Mouse (Mus musculus) adrenal gland, postnatal 14 days (tissue): ENCODE data around the gene Grik2. TPM values are rescaled to one million over a fixed set of nuclear protein-coding genes. Genes with fewer than 3 reads are reported as not detected.

Experiments used
- DNase-seq: peaks from one replicate; pipeline ENCODE4 v3.0.0; 2021; ENCODE audit warnings: mixed read lengths
- long read RNA-seq, 2 experiments: library from polyadenylated mRNA; stranded (forward); transcript quantifications; one replicate each; pipeline ENCODE4 v2.0.0; 2021
- total RNA-seq: library from RNA; stranded (reverse); gene quantifications from 2 replicates; pipeline ENCODE4 v1.2.3, GENCODE M21; 2021

Gene Grik2
- 3.1 and 3.5 TPM in 2 replicates for total RNA-seq
- long read RNA-seq, experiment 1 = 0 reads
- long read RNA-seq, experiment 2 = 0 reads

DNA sequence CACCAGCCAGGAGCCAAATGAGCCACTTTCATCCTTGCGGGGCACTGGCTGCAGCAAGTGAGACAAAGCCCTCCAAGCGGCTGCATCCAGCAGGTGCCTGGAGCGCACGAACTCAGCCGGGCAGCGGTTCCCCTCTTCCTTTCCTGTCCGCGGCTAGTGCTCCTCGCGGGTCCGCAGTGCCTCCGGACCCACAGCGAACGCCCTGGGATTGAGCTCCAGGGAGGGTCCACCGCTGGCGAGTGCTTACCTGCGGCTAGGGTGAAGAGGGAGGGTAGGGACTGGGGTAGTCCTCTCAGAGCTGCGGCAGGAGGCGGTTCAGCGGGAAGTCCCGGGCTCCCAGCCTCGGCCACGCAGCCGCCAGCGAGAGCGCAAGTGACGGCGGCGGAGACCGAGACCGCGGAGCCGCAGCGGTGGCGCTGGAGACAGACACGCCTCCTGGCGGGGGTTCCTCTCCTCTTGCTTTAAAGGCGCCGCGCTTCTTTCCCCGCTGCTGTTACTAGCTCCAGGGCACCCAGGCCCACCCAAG lies at the start of gene Grik2:
Grik2 (minus strand) TSS at position 386 of the 526 bp plus-strand sequence.
- DNase-seq = peak; percentile 58

GRCm38 (mm10) chr10:49834392-49834791 lies 45.8 kb upstream of the Grik2 start:
- no peak for DNase-seq

GRCm38 (mm10) chr10:49807276-49807675 lies 18.7 kb upstream of the Grik2 start:
- no peak for DNase-seq

DNA sequence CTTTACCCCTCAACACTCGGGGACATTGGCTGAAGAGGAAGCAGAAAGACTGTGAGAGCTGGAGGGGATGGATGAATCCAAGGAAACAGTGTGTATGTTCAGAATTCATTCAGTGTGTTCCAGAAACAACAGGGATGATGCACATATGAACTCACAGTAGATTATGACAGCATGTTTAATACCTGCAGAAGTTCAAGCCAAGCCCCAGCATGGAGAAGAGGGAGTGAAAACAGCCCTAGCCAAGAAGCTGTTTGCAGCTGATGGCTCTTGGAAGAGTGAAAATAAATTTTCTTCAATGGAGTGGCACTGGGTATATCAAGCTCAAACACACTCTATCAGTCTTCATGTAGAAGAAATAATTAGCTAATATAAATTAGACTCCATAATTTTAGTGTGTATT lies 12.4 kb upstream of the Grik2 start:
- DNase-seq = no peak

GRCm38 (mm10) chr10:49794129-49794528 lies 5.6 kb upstream of the Grik2 start:
- DNase-seq = no peak

DNA sequence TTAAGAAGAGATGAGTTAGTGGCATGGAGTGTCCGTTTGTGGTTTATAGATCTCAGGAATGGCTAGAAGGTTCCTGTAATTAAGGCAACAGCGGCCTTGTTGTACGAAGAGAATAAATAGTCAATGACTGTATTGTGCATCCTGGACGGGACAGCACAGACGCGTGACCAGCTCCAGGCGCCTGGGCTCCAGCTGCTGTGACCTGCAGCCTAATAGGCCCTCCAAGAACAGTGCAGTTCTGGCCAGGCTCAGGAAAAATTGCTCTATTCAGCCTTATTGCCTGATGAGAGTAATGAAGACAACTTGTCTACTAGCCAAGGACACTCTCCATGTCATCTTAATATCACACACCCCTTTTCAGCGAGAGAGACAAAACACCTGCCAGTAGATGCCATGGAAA lies 1.8 kb upstream of the Grik2 start:
- no peak for DNase-seq

GRCm38 (mm10) chr10:49789711-49790110 lies 1.1 kb upstream of the Grik2 start:
- DNase-seq = no peak

DNA sequence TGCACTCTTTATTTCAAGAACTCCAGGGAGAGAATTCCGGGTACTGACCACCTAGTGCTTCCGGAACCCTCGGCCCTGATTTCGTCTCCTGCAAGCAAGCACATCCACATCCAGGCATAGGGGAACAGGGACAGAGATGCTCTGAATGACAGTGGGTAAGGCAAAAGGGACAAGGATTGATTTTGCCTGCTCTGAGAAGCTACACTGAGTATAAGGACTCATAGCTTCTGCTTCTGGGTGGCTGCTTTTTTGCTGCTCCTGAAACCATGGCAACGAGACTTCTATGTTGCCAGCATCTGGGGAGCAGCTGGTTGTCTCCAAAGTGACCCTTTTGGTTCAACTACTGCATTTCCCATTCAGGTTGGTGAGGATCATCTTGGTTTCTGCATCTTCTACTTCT lies 348 bp upstream of the Grik2 start:
- no peak for DNase-seq

DNA sequence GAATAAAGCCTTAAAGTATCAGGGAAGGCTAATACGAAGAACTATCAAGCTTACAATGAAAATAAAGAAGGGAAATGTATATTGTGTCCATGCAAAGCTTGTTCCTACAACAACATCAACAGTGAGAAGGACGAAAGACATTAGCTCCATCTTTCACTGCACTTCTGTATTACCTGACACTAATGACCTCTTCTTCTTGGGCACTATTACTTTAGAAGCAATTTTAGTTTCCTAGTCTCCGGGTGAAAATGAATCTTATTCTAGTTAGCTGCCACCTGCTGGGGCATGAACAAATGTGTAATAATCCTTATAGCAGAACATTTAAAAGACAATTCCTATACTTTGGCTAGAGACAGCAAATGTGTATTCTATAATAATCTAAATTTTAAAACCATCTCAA lies 1.9 kb downstream of the Grik2 start:
- no peak for DNase-seq

- DNase-seq = no peak
Measured at GRCm38 (mm10) chr10:49785477-49785876, 3.1 kb downstream of the Grik2 start.

GRCm38 (mm10) chr10:49784831-49785230 lies 3.7 kb downstream of the Grik2 start:
- no peak for DNase-seq

DNA sequence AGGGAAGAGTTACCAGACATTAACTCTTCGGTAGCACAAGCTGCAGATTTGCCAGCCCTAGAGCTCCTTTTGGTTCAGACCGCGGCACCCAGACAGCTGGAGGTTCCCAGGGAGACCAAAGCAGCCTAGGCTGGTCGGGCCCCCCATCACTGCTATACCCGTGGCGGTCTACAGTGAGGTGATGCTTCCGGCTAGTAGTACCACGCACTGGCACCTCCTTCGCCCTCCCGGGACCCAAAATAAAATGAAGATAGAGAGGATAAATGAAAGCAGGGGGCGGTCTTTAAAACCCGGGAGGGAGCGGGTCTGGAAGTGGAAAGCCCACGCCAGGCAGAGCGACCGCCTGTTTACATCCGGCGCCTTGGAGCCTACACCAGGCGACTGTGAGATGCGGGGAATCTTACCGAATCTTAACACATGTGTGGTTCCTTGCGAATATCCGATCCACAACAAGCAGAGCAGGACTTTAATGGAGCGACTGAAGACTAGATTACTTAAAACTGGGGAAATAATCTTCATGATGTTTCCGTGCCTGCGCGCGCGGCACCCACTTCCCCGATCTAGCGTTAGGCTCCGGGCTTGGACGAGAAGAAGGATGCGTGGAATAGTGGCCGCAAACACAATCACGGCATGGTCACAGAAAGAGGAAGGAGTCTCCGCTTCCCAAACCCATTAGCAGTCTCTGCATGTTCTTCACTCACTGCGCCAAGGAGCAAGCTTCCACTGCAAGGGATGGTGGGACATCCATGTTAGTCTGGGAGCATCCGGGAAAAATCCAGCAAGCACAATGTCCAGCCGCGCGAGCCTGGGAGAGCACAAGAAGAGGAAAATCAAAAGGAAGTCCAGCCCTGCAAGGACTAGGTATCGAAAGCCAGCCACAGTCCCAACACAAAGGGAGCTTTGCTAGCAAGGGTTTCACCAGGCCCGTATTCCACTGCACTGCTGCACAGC lies 5.5 kb downstream of the Grik2 start:
- peak; percentile 12 for DNase-seq

DNA sequence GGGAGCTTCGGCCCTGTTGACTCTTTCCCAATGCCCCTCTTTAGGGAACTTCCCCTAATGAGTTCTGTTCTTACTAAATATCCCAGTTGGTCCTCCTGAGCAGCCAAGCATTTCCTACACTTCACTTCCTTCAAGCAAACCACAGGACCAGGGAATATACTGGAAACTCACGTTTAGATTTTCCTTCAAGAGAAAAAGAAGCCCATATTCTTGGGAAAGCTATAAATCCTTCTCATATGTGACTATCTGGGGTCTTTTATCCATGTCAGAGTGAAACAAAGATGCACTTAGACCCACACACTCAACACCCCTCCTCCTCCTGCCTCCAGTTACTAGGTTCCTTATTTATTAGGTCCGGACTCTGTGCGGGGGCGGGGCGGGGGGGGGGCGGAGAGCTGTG lies 6.5 kb downstream of the Grik2 start:
- DNase-seq = no peak

GRCm38 (mm10) chr10:49780430-49780829 lies 8.1 kb downstream of the Grik2 start:
- DNase-seq = no peak

GRCm38 (mm10) chr10:49768897-49769296 lies 19.7 kb downstream of the Grik2 start:
- no peak for DNase-seq

DNA sequence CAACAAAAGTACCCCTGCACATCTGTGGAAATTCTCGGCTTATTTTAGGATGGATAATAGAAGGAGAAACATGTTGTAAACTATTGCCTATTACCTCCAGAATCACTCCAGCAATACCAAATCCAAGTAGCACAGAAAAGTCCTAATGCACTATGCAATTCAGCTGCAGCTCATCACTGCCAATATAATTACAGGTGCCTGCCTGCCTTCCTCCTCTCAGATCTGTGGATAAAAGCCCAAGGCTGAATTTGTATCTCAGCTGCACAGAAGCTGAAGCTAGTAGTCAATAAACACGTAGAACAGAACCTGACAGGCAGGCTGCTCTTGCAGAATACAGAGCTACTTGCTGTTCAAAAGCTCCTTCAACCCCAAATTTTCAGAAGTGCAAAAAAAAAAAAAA lies 21.0 kb downstream of the Grik2 start:
- DNase-seq = no peak

- DNase-seq = no peak
Measured at GRCm38 (mm10) chr10:49762607-49763006, 26.0 kb downstream of the Grik2 start.

DNA sequence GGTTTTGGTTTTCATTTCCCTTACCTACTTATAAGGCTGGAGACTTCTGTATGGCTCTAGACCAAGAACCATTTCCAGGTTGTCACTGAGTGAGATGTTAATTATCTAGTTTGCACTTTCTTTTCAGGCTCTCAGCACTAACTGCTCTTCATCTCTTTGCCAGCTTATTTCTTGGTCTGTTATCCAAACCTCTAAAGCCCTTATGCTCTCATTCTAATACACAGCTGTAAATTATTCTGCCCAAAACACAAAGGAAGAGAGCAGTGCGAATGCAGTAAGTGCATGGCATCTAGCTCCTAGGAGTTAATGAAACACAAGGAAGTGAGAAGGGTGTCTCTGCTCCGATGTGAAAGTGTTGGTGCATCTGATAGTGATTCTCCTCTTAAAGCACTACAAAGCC lies 36.8 kb downstream of the Grik2 start:
- DNase-seq = no peak

DNA sequence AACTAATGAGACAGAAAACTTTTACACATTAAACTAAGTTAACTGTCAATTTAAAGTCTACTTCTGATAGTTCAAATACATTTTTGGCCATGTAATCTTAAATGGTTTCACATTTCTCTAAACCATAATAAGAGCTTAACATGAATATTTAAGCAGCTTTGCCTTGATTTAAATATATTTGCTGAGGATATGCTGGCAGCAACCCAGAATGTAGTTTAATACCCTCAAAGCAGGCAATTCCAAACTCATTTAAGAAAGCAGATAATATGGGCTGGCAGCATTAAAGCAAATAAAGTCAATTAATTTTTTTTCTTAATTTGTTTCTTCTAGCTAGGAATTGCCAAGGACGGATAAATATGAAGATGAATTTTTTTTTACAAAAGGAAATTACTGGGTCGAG lies 56.7 kb downstream of the Grik2 start:
- no peak for DNase-seq

GRCm38 (mm10) chr10:49723706-49724105 lies 64.9 kb downstream of the Grik2 start:
- no peak for DNase-seq

- DNase-seq = no peak
Measured at GRCm38 (mm10) chr10:49716856-49717255, 71.7 kb downstream of the Grik2 start.

- no peak for DNase-seq
Measured at GRCm38 (mm10) chr10:49709748-49710147, 78.8 kb downstream of the Grik2 start.

- no peak for DNase-seq
Measured at GRCm38 (mm10) chr10:49704446-49704845, 84.1 kb downstream of the Grik2 start.

DNA sequence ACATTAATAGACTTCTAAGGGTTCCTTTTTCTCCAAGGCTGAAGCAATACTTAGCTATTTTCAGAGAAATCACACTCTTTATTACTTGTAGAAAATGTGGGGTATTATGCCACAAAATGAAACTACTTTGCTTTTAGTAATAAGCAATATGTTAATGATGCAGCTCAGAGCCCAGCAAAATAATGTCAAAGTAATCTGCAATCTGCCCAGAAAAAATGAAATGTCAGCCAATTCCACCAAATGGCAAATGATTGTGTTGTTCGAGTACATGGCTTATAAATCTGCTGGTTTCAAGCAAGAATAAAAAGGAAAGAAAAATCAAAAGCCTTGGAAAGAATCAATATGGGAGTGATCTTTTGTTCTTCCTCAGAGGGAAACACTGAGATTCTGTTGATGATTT lies 136.2 kb downstream of the Grik2 start:
- no peak for DNase-seq
